Mouse (Mus musculus) NIH3T3 (cell line): ENCODE measurements at regions not wholly inside any gene's neighbourhood (a gene's known extent, or its start where the extent isn't known, plus 50 kb on each side); places are given as distances from the start of the nearest gene placed in this dataset.
A peak's percentile ranks its signal among the peaks of the same experiment; 100 is the strongest.

Experiments used
- DNase-seq: peaks from one replicate; pipeline ENCODE4 v3.0.0-alpha.2; 2012; ENCODE audit warnings: low read depth

DNA sequence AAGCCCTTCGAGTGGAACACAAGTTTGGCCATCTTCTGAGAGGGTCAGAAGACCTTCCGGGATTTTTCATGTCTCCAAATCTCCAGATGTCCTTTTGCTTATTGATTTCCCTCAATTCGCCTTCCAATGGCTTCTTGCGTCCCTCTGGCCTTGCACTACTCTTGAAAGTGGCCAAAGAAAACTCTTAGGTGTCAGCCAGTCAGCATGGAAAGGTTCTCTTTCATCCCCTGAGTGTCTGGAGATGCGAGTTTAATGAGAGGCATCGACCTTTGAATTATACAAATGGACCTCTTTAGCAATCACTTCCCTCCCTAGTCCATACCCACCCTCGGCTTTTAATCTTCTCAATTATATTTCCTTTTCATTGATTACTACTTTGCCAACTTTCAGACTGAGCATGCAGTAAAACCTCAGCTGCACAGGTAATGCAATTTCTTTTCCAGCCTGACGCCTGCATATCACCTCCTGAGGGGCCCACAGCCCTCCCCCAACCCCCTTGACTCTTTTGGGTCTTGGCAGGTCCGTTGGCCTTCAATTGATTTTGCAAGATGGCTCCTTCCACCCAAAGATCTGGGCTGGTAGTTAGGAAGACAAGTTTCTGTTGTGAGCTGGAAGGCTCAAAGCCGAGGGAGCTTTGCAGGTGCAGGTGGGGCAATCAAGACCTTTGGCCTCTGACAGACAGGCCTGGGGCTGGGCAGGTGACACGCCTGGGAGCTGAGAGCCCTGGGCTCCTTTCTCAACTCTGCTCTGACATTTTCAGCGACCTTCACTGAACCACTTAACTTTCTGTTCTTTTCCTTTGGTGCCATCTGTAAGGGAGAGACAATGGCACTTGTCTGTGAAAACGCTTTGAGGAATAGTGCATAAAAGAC lies 461.8 kb downstream of the Ccdc171 start:
- no peak for DNase-seq

DNA sequence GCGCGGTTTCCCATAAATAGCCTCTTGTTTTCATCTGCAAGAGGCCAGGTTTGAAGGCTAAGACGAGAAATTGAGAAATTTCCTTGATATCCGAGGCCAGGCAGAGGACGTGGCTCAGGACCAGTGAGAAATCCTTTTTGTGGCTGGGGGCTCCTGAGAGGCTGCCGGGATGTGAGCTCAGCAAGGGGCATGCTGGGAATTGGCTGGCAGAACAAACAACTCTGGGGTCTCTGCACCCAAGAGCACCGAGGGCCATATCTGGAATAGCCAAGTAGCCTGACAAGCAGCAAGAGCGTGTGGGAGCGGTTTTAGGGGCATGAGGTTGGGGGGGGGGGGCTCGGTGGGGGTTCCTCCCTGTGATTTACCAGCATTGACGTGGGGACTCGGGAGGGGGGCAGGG lies 462.5 kb downstream of the Ccdc171 start:
- no peak for DNase-seq

DNA sequence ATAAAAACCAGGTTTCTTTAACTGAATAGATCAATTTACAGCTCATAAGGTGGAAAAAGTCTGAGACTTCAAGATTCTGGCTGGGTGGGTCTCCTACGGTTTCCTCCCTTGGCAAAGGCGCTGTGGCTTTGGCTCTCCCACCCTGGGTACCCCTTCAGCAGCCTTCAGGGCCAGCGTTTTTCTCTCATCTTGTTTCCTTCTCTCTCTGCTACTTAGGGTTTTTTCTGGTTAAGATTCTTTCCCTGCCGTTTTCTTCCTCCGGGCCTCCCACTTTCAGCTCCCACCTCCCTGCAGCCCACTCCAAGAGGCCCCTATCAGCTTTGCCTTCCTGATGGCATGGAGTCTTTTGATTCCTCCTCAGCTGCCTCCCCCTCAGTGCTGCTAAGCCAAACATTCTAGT lies 463.0 kb downstream of the Ccdc171 start:
- DNase-seq: no peak

DNA sequence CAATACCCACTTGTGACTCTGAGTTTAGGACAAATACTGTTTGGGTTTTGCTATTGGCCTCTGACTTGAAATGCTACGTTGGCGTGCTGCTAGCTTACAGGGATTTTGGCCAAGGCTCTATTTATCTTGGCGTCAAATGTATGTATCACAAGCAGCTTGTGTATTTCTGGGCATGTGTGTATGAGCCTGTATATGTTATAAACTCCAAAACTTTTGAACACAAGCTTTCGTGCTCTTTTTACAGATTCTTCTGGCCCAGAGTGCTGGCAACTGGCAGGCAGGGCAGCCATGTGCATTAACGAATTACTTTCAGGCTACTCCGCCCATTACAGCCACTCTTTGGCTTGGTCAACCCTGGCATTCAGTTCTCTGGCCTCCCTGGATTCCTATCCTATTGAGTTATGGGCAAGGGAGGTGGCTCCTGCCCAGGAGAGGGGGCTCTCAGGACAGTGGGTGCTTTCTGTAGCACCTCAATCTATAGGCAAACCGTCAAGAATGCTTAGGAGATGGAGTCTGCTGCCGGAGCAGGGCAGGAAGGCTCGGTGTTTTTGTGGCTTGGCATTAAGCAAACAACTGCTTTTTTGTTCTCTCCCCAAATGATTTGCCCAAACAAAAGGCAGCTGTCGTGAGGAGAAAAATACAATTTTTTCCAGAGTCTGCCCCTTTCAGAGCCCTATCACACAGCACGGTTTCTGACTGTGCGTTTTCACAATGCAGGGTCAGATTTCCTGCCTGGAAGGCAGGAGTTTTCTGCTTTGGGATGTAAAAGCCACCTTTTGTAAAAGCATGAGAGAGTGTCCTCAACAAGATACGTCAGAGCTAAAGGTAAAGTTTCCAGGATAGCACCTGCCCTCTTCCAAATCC lies 465.0 kb downstream of the Ccdc171 start:
- peak; percentile 82 for DNase-seq

DNA sequence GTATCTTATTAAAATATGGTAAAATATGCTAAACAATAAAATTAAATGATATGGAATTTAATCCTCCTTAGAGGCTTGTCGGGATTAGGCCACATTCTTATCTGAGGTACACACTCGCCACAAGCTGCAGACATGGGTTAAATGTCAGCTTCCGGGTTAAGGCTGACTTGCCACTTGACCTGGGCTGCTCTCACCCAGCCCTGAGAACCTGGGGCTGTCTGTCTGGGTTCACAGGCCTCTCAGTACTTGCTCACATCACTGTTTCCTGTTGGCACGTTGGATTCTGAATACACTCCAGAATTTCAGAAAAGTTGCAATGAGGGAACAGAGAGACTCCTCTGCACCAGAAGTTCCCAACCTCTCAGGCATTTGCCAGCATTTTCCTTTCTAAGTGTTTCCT lies 465.9 kb downstream of the Ccdc171 start:
- DNase-seq: no peak

DNA sequence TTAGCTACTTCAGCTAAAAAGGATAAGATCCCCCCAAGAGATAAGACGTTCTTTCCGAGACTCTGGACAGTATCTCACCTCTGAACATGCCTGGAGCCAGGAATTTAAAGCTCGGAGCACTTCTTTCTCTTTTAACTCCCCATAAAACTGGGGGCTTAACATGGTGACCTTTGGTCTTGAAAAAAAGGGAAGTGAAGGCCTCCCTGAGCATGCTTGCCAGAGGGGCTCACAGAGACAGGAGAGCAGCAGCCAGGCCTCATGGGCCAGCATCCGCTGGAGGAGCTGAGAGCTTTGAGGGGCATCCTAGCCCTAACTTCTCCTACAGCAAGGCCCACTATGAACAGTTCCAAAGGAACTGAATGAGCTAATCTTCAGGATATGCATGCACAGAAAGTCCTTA lies 471.7 kb downstream of the Ccdc171 start:
- no peak for DNase-seq

DNA sequence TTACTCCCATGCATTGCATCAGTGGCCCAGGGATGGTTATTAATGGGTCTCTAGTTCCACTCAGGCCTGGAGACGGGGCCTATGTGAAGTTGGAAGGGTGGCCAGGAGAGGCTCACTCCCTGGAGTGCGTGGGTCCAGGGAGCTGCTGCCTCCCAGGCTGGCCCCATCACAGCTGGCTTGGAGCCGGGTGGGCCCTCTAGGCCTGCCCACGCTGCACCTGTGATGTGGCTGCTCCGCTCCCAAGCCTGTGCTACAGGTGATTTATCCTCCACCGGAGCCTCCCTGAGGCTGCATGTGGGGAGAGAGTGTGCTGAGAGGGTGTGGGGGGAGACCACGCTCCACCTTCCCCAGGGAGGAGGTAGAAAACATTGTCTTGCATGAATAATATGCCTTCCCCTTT lies 476.3 kb downstream of the Ccdc171 start:
- no peak for DNase-seq

DNA sequence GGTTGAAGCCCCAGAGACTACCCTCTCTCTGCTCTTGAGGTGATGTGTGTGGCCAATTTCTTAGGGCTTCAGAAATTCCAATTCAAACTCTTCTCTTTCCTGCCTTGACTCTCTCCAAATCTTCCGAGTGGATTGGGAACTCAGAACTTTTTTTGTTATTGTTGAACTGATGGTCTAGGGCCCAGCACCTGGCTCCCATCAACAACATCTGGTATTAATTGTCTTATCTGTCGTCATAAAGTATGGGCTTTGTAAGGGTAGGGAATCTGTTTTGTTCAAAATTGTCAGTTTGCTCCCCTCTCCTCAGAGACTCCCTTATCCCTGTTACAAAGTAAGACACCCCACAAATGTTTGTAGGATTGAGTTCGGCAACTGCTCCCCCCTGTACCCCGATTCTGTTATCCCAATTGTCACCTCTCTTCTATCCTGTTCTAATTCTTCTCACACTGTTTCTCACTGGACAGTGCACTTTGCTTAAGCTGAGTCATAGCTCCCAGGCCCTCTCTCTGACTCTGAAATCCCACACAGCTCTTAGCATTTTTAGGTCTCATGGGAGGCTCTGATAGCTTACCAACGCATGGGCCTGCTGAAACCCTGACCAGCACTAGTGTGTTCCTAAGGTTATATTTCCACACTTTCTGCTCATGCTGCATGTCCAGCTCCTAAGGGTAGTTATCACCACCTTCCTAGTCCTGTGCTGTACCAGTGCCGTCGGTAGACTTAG lies 478.9 kb downstream of the Ccdc171 start:
- DNase-seq: peak; percentile 69

DNA sequence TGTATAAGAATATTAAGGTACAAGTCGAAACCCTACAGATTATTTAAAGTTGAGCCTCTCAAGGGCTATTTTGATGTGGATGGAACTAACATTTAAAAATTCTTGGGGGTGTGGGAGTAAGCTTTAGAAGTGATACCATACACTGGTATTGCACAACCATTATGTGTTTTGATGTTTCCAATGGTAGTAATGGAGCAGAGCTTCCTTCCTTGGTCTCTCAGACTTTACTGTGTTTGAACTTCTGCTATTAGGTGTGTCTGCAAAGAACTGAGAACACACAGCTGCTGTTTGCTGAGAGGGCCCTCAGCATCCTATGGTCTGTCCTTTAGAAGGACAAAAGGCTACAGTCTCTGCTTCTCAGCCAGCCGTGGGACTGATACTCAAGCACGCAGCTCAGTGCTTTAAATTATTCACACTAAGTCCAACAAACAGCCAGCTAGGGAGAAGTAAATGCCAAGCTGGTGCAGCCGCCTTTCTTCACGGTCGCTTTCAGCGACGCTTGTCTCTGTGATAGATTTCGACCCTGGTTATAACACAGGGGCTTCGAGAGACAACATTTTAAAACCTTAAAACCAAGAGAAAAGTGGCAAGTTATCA lies 479.5 kb downstream of the Ccdc171 start:
- no peak for DNase-seq

DNA sequence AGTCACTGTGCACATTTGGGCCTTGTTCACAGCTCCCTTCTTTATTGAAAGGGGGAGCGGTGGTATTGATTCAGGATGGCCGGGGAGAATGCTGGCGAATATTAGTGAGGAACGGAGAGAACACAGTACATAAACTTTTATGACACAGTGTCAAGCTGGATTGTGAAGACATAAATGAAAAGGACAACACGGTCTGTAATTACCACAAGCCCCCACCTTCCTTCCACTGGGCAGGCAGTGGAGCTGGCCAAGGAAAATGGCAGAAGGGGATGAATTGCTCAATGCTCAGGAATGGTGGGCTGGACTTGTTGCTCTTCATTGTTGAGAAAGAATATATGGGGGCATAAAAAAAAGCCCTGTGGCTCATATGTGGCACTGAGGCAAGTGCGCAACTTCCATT lies 486.6 kb downstream of the Ccdc171 start:
- no peak for DNase-seq

DNA sequence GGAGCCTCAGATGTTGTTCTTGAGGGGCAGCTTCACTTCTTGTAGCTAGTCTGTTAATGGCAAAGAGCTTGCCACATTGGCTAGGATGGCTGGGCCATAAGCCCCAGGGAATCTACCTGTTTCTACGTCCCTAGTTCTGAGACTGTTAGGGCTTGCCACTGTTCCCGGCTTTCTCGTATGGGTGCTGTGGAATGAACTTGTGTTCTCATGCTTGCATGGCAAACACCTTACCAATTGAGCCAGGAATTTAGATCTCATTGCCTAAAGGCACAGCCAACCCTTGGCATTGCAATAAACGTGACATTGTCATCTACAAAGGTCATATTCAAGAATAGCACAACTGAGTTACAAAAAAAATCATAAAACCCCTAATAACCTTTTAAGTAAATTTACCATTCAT lies 489.8 kb downstream of the Ccdc171 start:
- DNase-seq: no peak

DNA sequence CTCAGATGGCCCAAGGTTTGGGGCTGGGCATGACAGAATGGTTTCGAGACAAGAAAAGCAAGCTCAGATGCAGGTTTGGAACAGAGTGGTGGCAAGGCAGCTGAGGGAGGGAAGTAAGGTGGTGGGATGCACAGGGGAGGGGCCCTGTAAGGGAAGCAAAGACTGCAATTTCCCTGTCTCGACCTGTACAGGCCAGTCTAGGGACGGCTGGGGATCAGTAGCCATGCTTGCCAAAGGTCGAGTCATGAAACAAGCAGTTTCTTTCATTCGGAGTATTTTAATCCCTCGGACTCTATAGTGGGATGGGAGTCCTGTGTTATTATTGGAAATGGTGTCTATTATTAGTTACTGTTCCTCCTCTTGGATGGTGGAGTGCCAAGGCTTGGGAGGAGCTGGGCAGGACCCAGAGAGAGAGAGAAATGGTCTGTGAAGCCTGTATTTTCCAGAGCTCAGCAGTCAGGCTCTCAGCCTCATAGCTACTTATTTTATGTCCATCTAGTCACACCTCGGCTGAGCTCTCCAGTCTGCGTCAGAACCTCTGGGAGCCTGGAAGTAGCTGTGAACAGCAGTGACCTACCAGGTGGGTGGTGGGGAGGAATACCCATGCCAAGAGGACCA lies 490.3 kb downstream of the Ccdc171 start:
- DNase-seq: no peak

DNA sequence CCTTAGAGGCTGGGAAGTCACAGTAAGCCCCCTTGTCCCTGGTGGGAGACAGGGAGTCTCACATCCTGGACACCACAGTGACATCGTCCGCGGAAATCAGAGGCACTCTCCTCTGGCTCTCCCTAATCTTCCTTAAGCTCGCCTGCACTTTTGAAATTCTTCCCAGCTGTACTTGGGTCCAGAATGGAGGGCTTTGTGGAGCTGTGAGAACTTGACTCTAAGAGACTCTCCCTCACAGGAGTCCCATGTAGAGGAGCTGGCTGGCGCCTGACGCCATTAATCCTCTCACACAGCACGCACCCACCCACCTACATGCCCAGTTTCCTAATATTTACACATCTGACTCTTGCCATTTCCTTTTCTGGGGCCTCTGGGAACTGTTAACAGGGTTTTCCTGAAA lies 492.8 kb downstream of the Ccdc171 start:
- no peak for DNase-seq

DNA sequence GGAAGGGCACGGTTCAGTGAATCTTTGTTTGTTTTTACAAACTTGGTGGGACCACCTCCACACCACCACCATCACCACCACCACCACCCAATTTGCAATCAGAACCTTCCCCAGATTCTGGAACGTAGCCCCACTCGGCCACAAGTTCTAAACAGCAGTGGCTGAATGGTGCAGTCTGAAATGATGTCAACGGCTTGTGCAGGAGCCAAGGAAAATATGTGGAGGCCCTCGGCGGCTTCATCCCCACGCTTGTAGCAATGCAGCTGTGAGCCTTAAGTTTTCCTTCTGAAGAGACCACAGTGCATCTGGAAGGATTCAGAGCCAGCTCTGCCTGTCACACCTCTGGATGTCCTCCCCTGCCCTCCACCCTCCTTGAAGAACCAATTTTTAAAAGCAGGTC lies 493.4 kb downstream of the Ccdc171 start:
- DNase-seq: no peak

DNA sequence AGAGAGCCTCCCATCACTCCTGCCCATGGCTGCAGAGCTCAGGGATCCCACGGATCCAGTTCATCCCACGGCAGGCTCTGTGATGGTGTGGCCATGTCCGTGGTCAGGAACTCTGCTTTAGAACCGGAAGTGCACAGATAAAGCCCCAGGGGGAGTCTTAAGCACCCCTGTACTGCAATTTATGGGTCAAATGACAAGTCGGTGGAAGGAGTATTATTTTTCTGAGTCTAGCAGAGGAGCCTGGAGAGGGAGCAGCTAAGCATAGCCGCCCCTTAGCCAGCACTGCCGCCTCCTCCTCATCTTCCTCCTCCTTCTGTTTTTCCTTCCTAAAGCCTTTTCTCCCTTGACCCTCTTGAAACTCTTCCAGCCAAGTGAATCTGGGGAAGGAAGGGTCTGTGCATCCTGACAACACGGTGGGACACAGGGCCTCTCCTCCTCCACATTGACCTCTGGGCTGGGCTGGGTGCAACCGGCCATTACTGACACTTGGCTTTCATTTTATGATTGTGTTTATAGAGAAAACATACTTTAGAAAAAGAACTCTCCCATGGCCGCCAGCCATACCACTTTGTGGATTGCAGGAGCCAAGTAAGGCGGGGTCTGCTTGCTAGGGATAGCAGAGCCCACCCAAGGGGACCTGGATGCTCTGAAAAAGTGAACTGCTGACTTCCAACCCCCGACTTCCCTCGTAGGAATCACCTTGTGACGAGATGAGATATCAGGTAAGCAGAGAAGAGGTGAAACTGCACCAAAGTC lies 494.3 kb downstream of the Ccdc171 start:
- DNase-seq: no peak

DNA sequence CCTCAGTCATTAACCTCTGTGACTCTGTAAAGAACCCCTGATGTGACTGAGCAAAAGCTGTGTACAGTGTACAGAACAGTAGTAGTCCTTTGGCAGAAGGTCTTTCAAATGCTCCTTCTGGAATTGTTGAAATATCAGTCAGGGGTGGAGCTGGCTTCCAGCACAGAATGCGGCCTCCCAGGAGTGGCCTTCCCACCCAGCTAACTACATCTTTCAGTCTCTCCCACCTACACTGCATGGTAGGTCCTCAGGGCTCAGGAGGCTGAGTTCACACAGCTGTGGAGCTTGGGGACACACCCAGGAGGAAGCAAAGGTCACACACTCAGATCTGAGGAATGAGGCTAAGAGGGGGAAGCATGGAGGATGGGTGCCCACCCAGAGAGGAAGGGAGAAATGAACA lies 495.3 kb downstream of the Ccdc171 start:
- DNase-seq: no peak

DNA sequence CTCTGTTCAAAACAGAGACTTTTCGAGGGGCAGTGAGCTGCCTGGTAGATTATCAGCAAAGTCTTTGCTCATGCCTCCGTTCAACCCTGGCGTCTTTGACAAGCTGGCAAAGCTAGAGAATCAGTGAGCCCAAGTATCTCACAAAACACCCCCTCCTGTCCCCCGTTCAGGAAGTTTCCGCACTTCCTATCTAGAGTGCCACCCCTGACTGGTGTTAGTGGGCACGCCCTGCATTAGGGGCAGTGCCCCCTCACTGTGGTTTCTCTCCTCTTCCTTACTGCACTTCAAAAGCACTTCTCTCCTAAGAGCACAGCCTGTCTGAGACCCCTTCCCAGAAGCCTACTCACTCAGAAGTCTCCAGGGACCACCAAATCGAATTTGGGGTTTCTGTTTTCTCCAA lies 497.0 kb downstream of the Ccdc171 start:
- no peak for DNase-seq

DNA sequence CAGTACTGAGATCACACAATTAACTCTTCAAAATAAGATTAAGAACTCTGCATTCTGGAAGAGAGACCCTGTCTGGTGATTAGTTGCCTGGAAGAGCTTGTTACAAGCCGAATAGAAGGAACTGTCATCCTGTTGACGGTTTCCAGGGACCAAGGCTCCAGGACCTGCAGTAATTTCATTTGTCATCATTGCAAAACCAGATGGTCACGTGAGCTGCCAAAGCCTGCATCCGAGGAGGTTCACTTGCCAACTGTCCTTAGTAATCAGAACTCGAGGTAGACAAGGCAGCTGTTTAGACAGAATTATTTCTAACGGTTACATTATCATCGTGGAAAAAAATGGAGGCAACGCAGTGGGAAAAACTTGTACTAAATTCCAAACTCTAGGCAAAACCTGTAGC lies 500.8 kb downstream of the Ccdc171 start:
- DNase-seq: no peak

DNA sequence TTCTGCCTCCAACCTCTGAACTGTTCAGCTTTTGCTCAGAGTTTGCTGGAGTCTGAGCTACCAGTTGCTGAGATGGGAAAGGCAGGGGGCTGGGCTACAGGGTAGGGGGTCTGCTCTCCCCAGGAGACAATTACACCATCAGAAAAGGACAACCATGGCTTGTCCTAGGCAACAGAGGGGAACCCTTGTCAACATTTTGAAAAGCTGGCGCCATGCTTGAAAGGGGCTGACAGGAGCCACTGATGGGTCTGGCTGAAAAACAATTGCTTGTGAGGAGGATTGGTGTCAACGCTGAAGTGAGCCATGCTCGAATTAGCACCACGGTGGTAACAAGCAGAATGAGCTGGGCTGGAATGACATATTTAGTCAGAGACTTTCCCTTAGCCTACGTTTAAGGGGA lies 502.8 kb downstream of the Ccdc171 start:
- no peak for DNase-seq

DNA sequence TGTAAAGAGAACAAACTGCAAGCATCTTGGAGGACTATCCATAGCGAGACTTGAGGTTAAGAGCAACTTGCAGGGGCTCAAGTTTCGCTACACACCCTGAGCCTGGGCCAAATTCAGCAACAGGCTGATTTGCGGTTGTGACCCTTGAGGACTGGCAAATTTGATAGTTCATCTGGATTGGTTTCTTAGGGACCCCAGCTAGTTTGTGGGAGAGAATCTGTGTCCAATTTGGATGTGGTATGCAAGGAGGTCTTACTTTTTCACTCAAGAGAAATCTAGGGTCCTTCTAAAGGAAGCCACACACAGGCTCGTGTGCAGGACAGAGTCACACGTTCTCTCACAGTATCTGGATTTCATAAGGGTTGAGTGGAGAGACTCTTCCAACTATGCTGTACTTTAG lies 505.6 kb downstream of the Ccdc171 start:
- DNase-seq: no peak

DNA sequence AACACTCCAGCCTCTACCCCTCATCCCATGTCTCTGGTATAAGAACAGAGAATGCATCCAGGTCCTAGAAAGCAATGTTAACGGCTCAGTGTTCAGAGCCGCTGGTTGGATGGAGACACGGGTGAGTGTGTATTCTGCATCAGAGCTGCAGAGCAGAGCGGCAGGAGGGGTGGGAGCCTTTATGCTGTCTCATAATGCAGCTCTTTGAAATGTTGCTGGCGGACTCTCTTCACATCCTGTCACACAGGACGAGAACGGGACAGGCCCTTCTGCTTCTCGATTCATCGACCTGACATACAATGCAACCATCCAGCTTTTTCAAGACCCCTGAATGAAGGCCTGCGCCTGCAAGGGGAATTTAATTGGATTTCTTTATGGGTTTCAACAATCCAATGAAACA lies 507.2 kb downstream of the Ccdc171 start:
- no peak for DNase-seq
